Mouse (Mus musculus) hindbrain, embryonic 16.5 days (tissue): ENCODE results near the gene Fhl3. TPM values are rescaled to one million over a fixed set of nuclear protein-coding genes. Genes with fewer than 3 reads are reported as not detected.

Experiments
- microRNA counts: library from miRNA; unstranded; fragments of <30 nt; microRNA quantifications from one replicate; lab custom pipeline; 2016
- microRNA-seq: library from miRNA; unstranded; fragments of <30 nt; microRNA quantifications from one replicate; pipeline ENCODE4, GENCODE M21; 2017
- polyA plus RNA-seq: library from polyadenylated mRNA; unstranded; fragments of >200 nt; fragmentation: Nextera tagmentation; extraction: Ambion mirVana; gene quantifications from 2 replicates; pipeline ENCODE4 v1.2.1, GENCODE M21; 2015

Fhl3 gene
- polyA plus RNA-seq, 1 experiment from 2014 or later = 1.5 TPM

MicroRNAs within 50 kb of the gene (microRNA counts, 519-probe panel; counts per million panel counts)
- not detected for microRNA mmu-miR-697 (lab: Ali Mortazavi, UCI)
- microRNA mmu-miR-698 (lab: Ali Mortazavi, UCI) = not detected

Small RNAs within 50 kb of the gene (microRNA-seq; reads per million reads assigned to microRNA genes)
- gene Gm24721 (not detected), gene Mir697 (not detected), gene Mir698 (not detected)

Other genes starting within 250 kb of the Fhl3 start
- gene 3100002H09Rik, start 89.9 kb upstream of the Fhl3 start, polyA plus RNA-seq = 0.36 and 0.49 TPM in 2 replicates
- 3.0 and 6.7 TPM in 2 replicates for gene Pou3f1, start 43.9 kb upstream of the Fhl3 start, polyA plus RNA-seq
- gene Utp11, start 7.1 kb upstream of the Fhl3 start, polyA plus RNA-seq = 37.9 TPM in 2 replicates
- 86.1 and 93.2 TPM in 2 replicates for gene Sf3a3, start 14.1 kb downstream of the Fhl3 start, polyA plus RNA-seq
- gene Inpp5b, start 41.1 kb downstream of the Fhl3 start, polyA plus RNA-seq = 18.4 and 23.7 TPM in 2 replicates
- gene Mtf1, start 101.4 kb downstream of the Fhl3 start, polyA plus RNA-seq = 11.5 and 14.0 TPM in 2 replicates
- gene Yrdc, start 150.0 kb downstream of the Fhl3 start, polyA plus RNA-seq = 42.6 and 43.0 TPM in 2 replicates
- 92.7 and 102 TPM in 2 replicates for gene 1110065P20Rik, start 150.5 kb downstream of the Fhl3 start, polyA plus RNA-seq
- 10.5 and 10.6 TPM in 2 replicates for gene Maneal, start 161.5 kb downstream of the Fhl3 start, polyA plus RNA-seq
- 10.9 and 12.3 TPM in 2 replicates for gene Epha10, start 180.2 kb downstream of the Fhl3 start, polyA plus RNA-seq
- 13.2 and 16.5 TPM in 2 replicates for gene 9930104L06Rik, start 236.3 kb downstream of the Fhl3 start, polyA plus RNA-seq
- 32.2 and 37.2 TPM in 2 replicates for gene Cdca8, start 238.6 kb downstream of the Fhl3 start, polyA plus RNA-seq